Mouse (Mus musculus): ENCODE data around the gene Gm40193. TPM values are rescaled to one million over a fixed set of nuclear protein-coding genes. Genes with fewer than 3 reads are reported as not detected.
A peak's percentile ranks its signal among the peaks of the same experiment; 100 is the strongest.
"Not testable (repeated sequence)": the region's sequence is repeated elsewhere in the genome, so short reads cannot be mapped to it uniquely, and the experiment has no call there.

Gm40193 gene
- polyA plus RNA-seq, 1 experiment = not detected

DNA sequence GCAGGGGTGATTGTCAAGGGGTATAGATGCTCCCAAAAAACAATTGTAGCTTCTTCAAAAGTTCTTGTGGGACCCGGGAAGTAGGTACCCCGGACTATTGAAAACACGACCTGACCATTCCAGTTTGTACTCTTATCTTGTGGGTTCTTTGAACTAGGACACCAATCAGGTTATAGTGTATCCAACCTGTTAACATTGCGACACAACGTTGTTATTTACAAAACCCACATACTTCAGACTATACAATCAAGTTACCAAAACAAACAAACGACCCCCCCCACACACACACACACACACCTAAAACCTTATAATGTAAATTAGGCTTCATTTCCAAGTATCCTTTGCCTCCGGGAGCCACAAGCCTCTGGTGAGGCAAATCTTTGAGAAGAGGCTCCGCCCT lies 8.0 kb downstream of the Gm40193 start:
- Histone ChIP-seq H3K4me3 (ENCODE audit: insufficient read depth, low read depth, low read length) (peak overlapping the region; percentile 47), H3K27ac (replicated peaks; ENCODE audit: low read depth, low read length) (no peak overlapping the region), H3K4me1 (ENCODE audit: control insufficient read depth, insufficient read depth, insufficient read length, low read length) (no peaks in the 10 kb centered on the region; the same call in 1 of the 2 replicates)

DNA sequence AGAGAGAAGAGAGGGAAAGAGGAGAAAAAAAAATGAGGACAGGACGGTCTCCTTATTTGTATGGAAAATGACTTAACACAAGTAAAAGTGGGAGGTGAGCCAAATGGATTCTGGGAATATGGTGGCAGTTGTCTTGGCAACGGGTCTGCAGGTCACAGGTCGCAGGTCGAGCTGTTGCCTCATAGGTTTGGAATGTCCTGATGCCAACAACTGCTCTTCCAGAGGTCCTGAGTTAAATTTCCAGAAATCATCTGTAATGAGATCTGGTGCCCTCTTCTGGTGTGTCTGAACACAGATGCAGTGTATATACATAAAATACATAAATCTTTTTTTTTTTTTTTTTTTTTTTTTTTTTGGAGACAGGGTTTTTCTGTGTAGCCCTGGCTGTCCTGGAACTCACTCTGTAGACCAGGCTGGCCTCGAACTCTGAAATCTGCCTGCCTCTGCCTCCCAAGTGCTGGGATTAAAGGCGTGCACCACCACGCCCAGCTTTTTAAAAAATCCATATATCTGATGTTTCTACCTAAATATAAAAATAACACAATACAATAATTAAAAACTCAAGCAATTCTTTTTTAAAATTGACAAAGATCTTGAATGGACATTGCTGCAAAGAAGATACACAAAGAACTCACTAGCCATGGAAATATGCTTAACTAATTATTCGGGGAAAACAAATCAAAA lies 9.3 kb downstream of the Gm40193 start:
- not testable (repeated sequence) for H3K4me1 ChIP-seq (ENCODE audit: control insufficient read depth, insufficient read depth, insufficient read length, low read length); H3K27ac ChIP-seq (replicated peaks; ENCODE audit: low read depth, low read length); H3K4me3 ChIP-seq (ENCODE audit: insufficient read depth, low read depth, low read length)

DNA sequence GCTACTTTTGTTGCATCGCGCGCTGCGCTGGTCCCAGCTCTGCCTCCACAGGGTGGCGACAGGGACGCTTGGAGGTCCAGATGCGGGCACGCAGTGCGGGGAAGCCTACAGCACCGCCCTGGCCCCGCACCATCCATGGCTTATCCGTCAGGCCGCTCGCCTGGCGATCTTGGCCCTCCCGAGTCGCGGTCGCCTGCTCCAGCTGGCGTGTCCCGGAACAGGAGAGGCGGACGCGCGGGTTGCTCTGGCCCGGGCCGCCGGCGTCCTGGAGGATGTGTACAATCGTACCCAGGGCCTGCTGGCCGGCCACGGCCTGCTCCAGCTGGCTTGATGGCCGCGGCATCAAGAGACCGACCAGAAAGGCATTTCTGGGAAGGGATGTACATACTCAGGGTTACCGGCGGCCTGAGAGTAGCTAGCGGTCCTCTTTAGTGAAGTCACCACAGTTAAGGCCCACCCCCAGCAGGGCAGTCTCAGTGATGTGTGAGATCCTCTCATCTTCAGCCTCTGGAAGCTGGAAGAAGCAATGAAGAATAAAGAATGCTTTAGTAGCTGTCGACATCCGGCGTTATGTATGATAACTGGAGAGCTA lies 12.5 kb downstream of the Gm40193 start:
- Histone ChIP-seq H3K4me3 (ENCODE audit: insufficient read depth, low read depth, low read length) (peak overlapping the region; percentile 44), H3K27ac (replicated peaks; ENCODE audit: low read depth, low read length) (0 out of 2 replicates have a peak overlapping the region, but pooled peaks have one; percentile 2), H3K4me1 (ENCODE audit: control insufficient read depth, insufficient read depth, insufficient read length, low read length) (no peaks in the 10 kb centered on the region)

DNA sequence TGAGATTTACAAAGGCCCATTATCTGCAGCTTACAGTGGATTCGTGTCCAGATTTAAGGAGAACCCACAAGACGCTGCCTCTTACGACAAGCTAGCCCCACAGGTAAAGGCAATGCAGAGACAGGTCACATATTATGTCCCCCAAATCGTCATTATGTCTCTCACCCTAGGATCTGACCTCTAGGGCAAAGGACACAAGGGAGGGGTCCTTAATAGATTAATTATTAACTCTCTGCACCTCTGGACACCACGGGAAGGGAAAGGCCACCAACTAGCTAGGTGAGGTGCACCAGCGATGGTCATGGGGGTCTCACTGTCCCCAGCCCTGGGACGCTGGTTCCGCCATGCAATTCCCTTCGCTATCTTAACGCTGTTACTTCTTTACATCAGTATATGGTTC lies 13.8 kb downstream of the Gm40193 start, which contains the start of gene Gltpd2:
Gene Gltpd2 (plus strand): TSS at position 274 of the 400 bp plus-strand sequence.
- no peaks in the 10 kb centered on the region for H3K4me1 ChIP-seq (ENCODE audit: control insufficient read depth, insufficient read depth, insufficient read length, low read length)
- no peak within 1 kb of the TSS for H3K27ac ChIP-seq (replicated peaks; ENCODE audit: low read depth, low read length)
- peak within 1 kb of the TSS; percentile 44 for H3K4me3 ChIP-seq (ENCODE audit: insufficient read depth, low read depth, low read length)

DNA sequence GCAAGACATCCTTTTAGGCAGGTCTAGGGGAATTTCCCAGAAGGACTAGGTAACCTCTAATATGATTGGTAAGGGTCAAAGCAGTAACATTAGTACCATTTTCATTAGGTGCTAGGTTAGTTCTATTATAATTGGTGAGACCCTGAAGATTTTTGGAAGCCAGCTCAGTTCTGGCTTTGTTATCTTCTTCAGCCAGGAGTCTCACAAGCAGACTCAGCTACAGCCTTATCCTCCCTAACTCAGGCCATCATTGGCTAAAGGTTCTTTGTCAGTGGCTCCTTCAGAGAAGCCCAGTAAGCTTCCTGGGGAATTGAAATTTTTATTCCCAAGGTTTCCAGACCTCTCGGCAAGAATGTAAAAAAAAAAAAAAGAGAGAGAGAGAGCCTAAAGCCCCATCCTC lies 14.3 kb downstream of the Gm40193 start:
- H3K27ac ChIP-seq (replicated peaks; ENCODE audit: low read depth, low read length) = no peak overlapping the region
- no peaks in the 10 kb centered on the region; the same call in 1 of the 2 replicates for H3K4me1 ChIP-seq (ENCODE audit: control insufficient read depth, insufficient read depth, insufficient read length, low read length)
- H3K4me3 ChIP-seq (ENCODE audit: insufficient read depth, low read depth, low read length) = no peak overlapping the region

DNA sequence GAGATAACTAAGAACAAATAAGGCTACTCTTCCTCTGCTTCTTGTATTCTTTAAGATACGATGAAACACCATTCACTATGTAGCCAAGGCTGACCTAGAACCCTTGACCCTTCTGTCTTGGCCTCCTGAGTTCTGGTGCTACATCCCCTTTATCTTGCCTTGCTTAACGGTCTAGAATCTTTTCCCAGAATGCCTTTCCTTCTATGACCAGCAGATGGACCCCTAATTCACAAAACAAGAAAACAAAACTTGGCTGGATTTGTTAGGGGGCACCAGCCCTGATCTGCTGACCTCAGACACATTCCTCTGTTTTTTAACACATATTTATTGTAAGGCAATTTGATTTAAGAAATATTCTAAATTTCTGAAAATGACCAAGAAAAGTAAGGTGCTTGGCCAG lies 16.4 kb downstream of the Gm40193 start:
- no peaks in the 10 kb centered on the region; the same call in 1 of the 2 replicates for H3K4me1 ChIP-seq (ENCODE audit: control insufficient read depth, insufficient read depth, insufficient read length, low read length)
- H3K4me3 ChIP-seq (ENCODE audit: insufficient read depth, low read depth, low read length) = no peak overlapping the region
- no peak overlapping the region for H3K27ac ChIP-seq (replicated peaks; ENCODE audit: low read depth, low read length)

DNA sequence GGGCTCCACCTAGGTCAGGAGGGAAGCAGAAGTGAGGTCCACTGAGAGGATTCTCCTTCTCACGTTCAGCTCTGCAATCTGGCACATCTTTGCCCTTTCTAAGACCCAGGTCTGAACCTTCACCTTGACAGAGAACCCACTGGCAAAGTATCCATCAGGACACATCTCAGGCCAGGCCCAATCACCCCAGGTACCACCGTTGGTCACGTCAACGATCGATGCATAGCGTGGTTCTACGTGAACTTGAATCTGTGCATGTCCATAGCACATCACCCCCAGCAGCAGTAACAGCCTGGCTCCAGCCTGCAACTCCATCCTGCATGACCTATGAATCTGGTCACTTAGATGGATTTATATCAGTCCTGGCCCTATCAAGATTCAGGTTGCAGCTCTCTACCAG lies 18.5 kb downstream of the Gm40193 start, which contains the start of gene Vmo1:
Gene Vmo1 (minus strand): TSS at position 329 of the 400 bp plus-strand sequence.
- H3K27ac ChIP-seq (replicated peaks; ENCODE audit: low read depth, low read length) = no peak within 1 kb of the TSS
- H3K4me3 ChIP-seq (ENCODE audit: insufficient read depth, low read depth, low read length) = no peak within 1 kb of the TSS
- no peaks in the 10 kb centered on the region; the same call in 1 of the 2 replicates for H3K4me1 ChIP-seq (ENCODE audit: control insufficient read depth, insufficient read depth, insufficient read length, low read length)

DNA sequence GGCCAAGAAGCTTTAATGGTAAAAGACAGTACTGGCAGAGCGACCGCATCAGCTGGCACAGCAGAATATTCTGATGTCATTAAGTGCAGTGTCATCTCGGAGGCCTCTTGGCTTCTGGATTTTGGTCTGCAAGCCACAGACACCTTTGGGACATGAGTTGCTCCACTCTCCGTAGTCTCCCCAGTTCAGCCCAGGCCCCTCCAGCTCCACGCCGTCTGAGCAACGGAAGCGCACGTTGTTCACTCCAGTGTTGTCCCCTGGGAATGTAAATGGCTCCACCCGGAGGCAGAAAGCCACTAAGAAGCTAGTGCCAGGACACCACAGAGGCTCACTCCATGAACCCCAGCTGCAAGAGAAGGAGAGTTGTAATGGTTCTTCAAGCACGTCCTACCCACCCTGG lies 19.2 kb downstream of the Gm40193 start:
- no peaks in the 10 kb centered on the region; the same call in 1 of the 2 replicates for H3K4me1 ChIP-seq (ENCODE audit: control insufficient read depth, insufficient read depth, insufficient read length, low read length)
- no peak overlapping the region for H3K27ac ChIP-seq (replicated peaks; ENCODE audit: low read depth, low read length)
- H3K4me3 ChIP-seq (ENCODE audit: insufficient read depth, low read depth, low read length) = no peak overlapping the region

DNA sequence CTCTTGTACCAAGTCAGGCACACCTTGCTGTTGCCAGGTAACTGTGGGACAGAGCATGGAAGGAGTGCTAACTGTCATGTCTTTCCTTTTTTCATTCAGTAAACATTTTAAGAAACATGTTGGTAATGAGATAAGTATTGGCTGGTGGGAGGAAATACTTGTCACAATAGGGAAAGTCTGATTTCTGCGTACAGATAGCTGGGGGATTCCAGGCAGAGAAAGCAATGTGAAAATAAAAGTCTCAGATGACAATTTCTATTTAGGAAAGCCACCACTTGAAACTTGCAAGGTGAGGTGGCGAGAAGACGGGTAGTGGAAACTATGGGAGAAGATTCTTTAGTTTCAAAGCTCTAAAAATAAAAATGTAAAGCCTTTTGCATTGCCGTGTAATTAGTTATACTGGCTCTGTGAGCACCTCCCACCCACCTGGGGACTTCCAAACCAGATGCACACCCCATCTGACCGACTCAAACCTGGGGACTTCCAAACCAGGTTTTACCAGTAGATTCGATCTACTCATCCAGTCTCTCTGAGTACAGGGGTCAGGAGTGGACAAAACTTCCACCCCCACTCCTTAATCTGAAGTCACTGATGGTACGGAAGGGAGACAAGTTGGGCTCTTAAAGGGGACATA lies 19.9 kb downstream of the Gm40193 start:
- Histone ChIP-seq H3K4me1 (ENCODE audit: control insufficient read depth, insufficient read depth, insufficient read length, low read length) (no peaks in the 10 kb centered on the region; the same call in 1 of the 2 replicates), H3K27ac (replicated peaks; ENCODE audit: low read depth, low read length) (no peak overlapping the region)

DNA sequence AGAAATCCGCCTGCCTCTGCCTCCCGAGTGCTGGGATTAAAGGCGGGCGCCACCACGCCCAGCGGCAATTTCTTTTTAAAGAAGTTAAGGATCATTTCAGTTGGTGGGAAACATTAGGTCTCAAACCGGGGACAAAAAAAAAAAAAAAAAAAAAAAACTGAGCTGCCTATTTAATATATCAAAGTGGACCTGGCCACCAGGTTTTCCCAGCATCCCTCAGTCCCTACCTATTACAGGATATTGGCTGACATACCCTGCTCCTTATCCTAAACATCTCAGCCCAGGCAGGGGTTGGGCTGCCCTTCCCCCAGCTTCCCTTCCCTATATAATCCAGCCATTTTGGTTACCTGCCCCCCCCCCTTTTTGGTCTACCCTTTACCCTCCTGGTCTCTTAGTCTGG lies 20.9 kb downstream of the Gm40193 start:
- Histone ChIP-seq H3K4me3 (ENCODE audit: insufficient read depth, low read depth, low read length) (no peak overlapping the region), H3K4me1 (ENCODE audit: control insufficient read depth, insufficient read depth, insufficient read length, low read length) (no peaks in the 10 kb centered on the region; the same call in 1 of the 2 replicates), H3K27ac (replicated peaks; ENCODE audit: low read depth, low read length) (no peak overlapping the region)

More for the DNA sequence above, 19.9 kb downstream of the Gm40193 start:
- H3K4me3 ChIP-seq (ENCODE audit: insufficient read depth, low read depth, low read length) = no peak overlapping the region

DNA sequence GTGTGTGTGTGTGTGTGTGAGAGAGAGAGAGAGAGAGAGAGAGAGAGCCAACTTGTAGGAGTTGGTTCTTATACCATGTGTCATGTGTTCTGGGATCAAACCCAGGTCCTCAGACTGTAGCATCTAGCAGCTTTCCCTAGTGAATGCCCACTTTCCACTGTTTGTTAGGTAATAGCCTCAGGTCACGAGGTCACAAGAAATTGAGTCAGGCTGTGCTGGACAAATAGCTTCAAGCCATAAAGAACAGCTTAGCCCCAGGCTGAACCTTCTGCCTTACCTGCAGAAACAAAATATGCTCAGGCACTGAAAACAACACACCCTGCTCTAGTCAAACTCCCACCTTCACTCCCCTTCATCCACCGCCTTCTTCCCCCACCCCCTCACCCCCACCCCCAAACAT lies 21.5 kb downstream of the Gm40193 start:
- no peaks in the 10 kb centered on the region; the same call in 1 of the 2 replicates for H3K4me1 ChIP-seq (ENCODE audit: control insufficient read depth, insufficient read depth, insufficient read length, low read length)
- H3K4me3 ChIP-seq (ENCODE audit: insufficient read depth, low read depth, low read length) = no peak overlapping the region
- no peak overlapping the region for H3K27ac ChIP-seq (replicated peaks; ENCODE audit: low read depth, low read length)

DNA sequence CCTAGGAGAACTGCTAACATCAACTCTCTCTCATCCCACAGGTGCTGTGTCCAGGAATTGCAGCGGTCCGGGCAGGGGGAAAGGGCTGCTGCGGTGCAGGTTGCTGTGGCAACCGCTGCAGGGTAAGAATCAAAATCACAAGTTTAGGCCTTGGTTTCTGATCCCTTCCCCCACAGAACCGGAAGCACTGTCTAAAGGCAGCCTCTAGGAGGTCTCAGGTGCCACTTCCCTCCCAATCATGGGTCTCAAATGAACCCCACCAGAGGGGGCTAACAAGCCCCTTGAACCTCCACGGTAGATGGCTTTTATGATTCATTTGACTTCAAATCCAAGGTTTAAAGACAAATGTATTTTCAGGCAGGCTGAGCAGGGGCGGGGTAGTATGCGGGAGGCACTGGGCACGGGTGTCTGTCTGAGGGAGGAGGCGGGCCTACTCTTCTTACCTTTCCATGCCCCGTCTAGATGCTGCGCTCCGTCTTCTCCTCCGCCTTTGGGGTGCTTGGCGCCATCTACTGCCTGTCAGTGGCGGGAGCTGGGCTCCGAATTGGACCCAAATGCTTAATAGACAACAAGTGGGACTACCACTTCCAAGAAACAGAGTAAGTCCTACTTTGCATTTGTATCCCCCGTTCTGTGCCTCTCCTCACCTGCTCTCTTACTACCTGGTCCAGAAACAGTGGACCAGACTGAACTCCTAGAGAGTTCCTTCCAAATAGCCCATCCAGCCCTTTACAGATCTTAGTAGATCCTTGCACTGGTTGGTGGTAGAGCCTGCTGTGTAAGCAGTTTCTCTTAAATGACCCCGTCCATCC lies 22.8 kb downstream of the Gm40193 start:
- Histone ChIP-seq H3K4me1 (ENCODE audit: control insufficient read depth, insufficient read depth, insufficient read length, low read length) (no peaks in the 10 kb centered on the region; the same call in 1 of the 2 replicates), H3K27ac (replicated peaks; ENCODE audit: low read depth, low read length) (no peak overlapping the region), H3K4me3 (ENCODE audit: insufficient read depth, low read depth, low read length) (no peak overlapping the region)

DNA sequence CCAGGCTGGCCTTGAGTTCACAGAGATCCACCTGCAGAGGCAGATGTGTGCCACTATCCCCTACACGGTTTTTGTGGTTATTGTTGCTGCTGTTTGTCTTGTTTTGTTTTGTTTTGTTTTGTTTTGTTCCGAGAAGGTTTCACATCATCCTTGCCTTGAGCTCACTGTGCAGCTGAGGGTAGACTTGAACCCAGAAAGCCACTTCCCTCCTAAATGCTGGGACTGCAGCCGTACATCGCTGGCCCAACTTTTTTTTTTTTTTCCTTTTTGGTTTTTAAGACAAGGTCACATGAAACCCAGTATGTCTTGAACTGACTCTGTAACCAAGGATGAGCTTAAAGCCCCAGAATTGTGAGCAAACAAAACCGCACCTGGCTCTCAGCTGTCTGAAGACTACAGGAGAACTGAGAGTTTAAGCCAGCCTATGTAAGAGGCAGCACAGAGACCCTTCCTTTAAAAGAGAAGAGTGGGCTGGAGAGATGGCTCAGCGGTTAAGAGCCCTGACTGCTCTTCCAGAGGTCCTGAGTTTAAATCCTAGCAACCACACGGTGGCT lies 25.7 kb downstream of the Gm40193 start:
- no peak overlapping the region for H3K4me3 ChIP-seq (ENCODE audit: insufficient read depth, low read depth, low read length)
- H3K4me1 ChIP-seq (ENCODE audit: control insufficient read depth, insufficient read depth, insufficient read length, low read length) = no peaks in the 10 kb centered on the region
- no peak overlapping the region for H3K27ac ChIP-seq (replicated peaks; ENCODE audit: low read depth, low read length)

DNA sequence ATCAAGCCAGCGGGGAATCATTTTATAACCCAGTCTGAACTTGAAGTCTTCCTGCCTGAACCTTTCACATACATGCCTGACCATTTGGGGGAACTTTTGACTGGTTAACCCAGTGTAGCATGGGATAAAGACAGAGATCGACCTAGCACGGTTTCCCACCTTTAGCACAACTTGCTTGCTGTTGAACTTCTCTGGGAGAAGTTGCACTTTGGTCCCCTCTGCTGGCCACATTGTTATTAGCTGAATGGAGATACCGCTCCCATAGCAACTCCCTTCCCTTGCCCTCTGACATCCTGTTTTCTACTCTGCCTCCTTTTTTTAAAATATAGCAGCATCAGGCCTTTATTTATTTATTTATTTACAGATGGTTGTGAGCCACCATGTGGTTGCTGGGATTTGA lies 26.4 kb downstream of the Gm40193 start:
- H3K27ac ChIP-seq (replicated peaks; ENCODE audit: low read depth, low read length) = no peak overlapping the region
- no peaks in the 10 kb centered on the region for H3K4me1 ChIP-seq (ENCODE audit: control insufficient read depth, insufficient read depth, insufficient read length, low read length)
- no peak overlapping the region for H3K4me3 ChIP-seq (ENCODE audit: insufficient read depth, low read depth, low read length)

Data from brown adipose tissue, adult 24 weeks (tissue).